Mouse (Mus musculus): Measurements from ENCODE around the gene Flywch2.
A peak's percentile ranks its signal among the peaks of the same experiment; 100 is the strongest.

Gene Flywch2

DNA sequence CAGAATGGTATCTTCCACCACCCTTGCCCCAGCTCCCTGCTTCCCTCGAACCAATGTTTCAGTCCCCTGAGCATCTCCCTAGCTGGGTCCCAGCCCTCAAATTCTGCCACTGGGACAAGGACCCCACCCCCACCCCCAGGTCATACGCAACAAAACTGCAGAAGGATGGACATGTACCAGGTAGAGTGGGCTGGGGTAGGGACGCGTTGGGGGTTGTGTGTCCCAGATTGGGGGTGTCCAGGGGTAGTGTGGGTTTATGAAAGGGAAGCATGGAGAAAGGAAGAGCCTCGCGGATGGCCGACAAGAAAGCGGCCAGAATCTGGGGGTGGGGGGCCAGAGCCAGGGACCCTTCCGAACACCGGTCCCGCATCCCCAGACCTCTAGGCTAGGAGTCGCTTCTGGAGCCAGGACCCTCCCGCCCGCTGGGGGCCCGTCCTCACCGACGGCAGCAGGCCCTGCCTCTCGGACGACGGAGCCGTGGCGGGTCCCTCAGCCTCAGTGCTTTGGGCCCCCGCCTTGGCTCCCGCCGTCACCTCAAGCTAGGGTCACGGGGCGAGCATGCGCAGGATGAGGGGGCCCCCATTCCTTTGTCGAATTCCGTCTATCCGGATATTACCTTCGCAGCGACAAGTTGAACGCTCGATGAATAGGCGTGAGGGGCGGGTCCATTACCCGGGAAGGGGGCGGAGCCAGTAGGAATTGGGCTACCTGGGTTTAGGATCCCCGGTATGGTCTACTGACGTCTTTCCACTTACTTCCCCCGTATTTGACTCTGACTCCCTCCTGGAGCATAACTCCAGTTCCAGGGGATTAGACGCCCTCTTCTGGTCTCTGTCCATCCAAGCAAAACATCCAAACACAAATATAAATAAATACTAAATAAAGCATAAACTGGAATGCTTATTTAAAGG lies at the start of gene Flywch2:
Flywch2 (minus strand) TSS at position 521 of the 911 bp plus-strand sequence.
- DNase-seq (ENCODE audit: low spot score), result peak; percentile 73

GRCm38 (mm10) chr17:23831201-23831600 lies 45.3 kb upstream of the Flywch2 start:
- no peak for DNase-seq (ENCODE audit: low spot score)

DNA sequence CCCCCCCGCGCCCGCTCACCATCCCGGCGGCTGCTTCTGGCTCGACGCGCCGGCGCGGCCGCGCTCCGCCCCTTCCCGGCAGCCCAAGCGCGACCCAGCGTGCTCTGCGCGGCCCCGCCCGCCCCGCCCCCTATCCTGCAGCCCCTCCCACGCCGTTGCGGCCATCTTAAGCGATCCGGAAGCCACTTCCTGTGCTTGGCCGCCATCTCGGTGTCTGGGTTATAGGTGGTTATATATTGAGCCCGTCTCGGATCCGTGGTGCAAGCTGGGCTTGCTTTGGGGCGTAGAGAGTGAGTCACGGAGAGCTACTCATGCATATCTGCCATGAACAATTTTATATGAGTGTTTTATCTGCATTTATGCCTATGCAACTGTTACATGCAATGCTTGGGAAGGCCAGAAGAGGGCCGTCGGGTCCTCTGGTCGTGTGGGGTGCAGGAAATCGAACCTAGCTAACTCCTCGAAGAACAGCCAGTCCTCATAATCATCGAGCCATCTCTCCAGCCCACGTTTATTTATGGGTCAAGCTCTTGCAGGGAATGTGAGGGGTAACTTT lies 43.3 kb upstream of the Flywch2 start, which contains the start of gene Elob:
Elob (minus strand) TSS at position 73 of the 556 bp plus-strand sequence.
- peak; percentile 81 for DNase-seq (ENCODE audit: low spot score)

DNA sequence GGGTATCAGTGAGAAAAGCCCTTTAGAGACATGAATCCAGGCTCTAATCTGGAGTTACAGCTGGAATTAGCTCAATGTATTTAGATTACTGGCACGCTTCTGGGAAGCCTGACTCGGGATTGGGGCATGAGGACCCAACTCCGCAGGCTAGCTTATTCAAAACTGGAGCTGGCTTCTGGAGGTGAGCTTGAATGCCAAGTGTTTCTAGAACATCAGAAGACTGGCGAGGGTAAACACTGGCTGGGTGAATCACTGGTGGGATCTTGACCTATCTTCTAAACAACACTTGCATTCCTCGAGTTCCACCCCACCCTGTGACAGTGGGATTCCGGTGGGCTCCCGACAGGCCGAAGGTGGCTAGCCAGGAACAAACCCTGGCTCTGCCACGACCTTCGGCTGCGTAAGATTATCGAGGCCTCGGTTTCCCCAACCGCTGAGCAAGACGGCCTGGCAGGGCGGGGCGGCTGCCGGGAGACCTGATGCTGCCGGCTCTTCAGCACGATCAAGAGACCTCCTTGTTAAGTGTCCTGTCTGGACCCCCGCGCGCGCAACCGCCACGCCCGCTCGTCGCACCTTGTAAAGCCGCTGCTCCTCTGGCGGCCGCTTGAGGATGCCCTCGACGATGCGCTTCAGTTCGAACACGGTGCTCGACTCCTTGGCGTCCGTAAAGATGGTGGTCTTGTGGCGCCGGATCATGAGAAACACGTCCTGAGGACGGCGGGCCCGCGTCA lies 42.6 kb upstream of the Flywch2 start:
- peak; percentile 51 for DNase-seq (ENCODE audit: low spot score)

- no peak for DNase-seq (ENCODE audit: low spot score)
These were observed 39.7 kb upstream of the Flywch2 start for GRCm38 (mm10) chr17:23825591-23825990.

DNA sequence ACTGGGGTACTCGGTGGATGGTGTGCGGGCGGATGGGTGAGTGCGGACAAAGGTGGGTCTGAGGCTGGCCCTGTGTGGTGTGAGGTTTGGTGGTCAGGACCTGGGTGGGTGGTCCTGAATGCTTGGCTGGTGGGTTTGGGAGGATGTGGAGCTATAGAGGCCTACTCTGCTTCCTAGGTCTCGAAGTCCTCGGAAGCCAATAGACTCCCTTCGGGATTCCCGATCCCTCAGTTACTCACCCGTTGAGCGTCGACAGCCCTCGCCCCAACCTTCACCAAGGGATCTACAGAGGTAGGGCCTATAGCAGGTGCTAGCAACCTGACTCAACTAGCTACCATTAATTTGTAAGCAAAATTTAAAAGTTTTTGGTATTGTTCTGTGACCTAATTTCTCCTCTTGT lies 37.7 kb upstream of the Flywch2 start:
- no peak for DNase-seq (ENCODE audit: low spot score)

GRCm38 (mm10) chr17:23823018-23823417 lies 37.1 kb upstream of the Flywch2 start:
- DNase-seq (ENCODE audit: low spot score), result no peak

GRCm38 (mm10) chr17:23822094-23822493 lies 36.2 kb upstream of the Flywch2 start:
- no peak for DNase-seq (ENCODE audit: low spot score)

GRCm38 (mm10) chr17:23820731-23821130 lies 34.9 kb upstream of the Flywch2 start:
- no peak for DNase-seq (ENCODE audit: low spot score)

GRCm38 (mm10) chr17:23819235-23819634 lies 33.4 kb upstream of the Flywch2 start:
- DNase-seq (ENCODE audit: low spot score), result no peak

GRCm38 (mm10) chr17:23818579-23818978 lies 32.7 kb upstream of the Flywch2 start:
- no peak for DNase-seq (ENCODE audit: low spot score)

DNA sequence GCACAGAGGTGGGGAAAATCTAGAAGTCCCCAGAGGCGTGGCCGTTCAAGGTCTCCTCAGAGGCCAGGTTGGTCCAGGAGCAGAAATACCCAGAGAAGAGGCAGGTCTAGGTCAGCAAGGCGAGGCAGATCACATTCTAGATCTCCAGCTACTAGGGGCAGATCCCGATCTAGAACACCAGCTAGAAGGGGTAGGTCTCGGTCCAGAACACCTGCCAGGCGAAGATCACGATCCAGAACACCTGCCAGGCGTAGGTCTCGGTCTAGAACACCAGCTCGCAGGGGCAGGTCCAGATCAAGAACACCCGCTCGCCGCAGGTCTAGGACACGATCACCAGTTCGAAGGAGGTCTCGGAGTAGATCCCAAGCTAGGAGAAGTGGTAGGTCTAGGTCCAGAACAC lies 29.8 kb upstream of the Flywch2 start:
- DNase-seq (ENCODE audit: low spot score), result no peak

DNA sequence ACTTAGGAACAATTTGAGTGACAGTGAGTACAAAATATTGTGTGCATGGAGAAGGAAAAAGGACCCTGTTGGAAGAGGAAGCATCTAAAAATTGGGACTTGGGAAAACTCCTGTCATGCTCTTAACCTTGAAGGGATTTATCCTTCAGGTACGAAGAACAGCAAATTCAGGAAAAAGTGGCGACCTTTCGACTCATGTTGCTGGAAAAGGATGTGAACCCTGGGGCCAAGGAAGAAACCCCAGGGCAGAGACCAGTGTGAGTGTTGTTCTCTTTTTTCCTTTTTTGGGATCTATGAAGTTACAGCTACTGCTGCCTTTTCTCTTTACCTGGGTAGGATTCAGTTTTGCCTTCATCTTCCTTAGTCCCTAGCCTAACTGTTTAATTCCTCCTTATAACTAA lies 22.0 kb upstream of the Flywch2 start:
- no peak for DNase-seq (ENCODE audit: low spot score)

GRCm38 (mm10) chr17:23806867-23807266 lies 21.0 kb upstream of the Flywch2 start:
- DNase-seq (ENCODE audit: low spot score), result no peak

- DNase-seq (ENCODE audit: low spot score), result no peak
These were observed 18.7 kb upstream of the Flywch2 start for GRCm38 (mm10) chr17:23804426-23805085.

DNA sequence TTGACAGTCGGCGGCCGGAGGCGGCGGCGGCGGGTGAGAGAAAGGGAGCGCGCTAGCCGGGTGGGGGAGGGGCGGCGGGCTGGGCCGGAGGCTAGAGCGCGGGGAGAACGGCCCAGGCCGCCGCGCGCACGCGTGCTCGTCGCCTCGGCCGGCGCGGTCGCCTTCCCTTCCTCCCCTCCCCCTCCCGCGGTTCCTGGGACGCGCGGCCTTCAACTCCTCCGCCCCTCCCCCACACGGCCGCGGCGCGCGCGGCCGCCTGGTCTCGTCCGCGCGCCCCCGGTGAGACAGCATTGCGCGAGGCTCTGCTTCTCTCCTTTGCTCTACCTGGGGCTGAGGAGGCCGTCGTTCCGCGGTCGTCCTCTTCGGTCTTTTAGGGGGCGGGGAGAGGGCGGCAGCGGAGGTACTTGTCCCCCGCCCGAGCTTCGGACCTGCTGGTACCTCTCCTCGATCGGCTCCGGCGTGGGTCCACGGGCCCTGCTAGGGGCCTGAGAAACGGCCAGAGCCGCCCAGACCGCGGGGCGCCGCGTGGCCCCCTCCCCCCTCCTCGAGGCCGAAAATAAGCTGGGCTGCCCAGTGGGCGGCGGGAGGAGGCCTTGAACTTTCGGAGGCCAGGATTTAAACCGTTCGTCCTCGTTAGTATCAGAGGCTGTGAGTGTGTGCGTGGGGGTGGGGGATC lies 17.6 kb upstream of the Flywch2 start:
- DNase-seq (ENCODE audit: low spot score), result peak; percentile 81

- peak; percentile 94 for DNase-seq (ENCODE audit: low spot score)
These were observed 17.0 kb upstream of the Flywch2 start for GRCm38 (mm10) chr17:23802746-23803365.

- DNase-seq (ENCODE audit: low spot score), result no peak
These were observed 15.7 kb upstream of the Flywch2 start for GRCm38 (mm10) chr17:23801627-23802026.

DNA sequence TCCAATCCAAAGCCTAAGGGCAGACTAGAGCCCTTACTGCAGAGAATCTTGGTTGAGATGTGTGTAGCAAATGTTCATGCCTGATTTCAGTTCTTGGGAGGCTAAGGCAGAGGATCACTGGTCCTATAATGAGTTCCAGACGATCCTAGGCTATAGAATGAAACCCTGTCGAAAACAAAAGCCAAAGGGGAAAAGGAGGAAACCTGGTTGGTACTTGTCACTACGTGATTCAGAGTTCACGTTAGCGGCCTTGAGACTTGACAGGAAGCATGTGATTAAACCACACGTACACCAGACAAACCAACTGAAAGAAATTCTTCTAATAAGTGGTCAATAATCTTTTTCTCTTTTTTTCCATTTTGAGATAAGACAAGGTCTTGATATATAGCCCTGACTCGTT lies 11.4 kb upstream of the Flywch2 start:
- no peak for DNase-seq (ENCODE audit: low spot score)

GRCm38 (mm10) chr17:23795323-23795722 lies 9.4 kb upstream of the Flywch2 start:
- no peak for DNase-seq (ENCODE audit: low spot score)

DNA sequence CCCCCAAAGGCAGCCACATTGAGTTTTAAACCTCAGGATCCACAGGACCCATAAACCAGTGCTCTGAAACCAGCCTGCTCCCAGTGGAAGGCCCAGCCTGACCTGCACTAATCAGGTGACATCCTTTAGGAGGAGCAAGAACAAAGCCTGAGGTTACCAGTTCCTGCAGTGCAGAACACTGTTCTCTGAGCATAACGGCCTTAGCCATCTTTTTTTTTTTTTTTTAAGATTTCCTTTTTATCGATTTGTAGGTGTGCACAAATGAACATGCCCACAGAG lies 5.1 kb upstream of the Flywch2 start:
- no peak for DNase-seq (ENCODE audit: low spot score)

Measured in c-Kit-positive CD71-positive TER-119-positive erythroid progenitor cells, embryonic 14.5 days (primary cell).